Mouse (Mus musculus) cerebellum, adult 2 months (tissue): ENCODE results near the gene Apoa2.

Experiments used
- CTCF ChIP-seq: fragments of 200-500 bp; IDR thresholded peaks from 2 replicates; pipeline ENCODE4 v1.5.1; 2011; ENCODE audit warnings: low read depth, mild to moderate bottlenecking, control low read depth, low read length, moderate library complexity, borderline replicate concordance; ENCODE audit not compliant: insufficient read depth
- POLR2A ChIP-seq: fragments of 200-500 bp; IDR thresholded peaks from 2 replicates; pipeline ENCODE4 v1.6.1; 2011; ENCODE audit warnings: low read length, control low read depth, borderline replicate concordance; ENCODE audit not compliant: insufficient read depth

DNA sequence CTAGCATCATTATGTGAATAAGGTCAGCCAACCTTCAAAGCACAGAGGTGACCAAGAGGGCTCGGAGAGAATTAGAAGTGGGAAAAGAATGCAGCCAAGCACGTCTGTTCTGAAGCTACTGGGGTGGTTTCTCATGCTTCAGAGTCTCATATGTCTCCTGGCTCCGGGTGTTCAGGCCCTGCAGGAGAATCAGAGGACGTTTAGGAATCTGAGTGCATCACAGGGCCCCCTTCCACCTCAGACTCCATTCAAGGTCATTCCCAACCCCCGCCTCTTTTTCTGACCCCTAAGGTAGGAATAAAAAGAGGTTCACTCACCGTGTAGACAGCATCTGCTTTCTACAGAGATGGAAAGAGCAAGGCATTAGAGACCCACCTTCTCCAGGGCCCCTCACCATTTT, 4.9 kb downstream of the Apoa2 start:
- TF ChIP-seq CTCF (no peak), POLR2A (no peak)
